Mouse (Mus musculus): ENCODE results near the gene Iqschfp.

DNA sequence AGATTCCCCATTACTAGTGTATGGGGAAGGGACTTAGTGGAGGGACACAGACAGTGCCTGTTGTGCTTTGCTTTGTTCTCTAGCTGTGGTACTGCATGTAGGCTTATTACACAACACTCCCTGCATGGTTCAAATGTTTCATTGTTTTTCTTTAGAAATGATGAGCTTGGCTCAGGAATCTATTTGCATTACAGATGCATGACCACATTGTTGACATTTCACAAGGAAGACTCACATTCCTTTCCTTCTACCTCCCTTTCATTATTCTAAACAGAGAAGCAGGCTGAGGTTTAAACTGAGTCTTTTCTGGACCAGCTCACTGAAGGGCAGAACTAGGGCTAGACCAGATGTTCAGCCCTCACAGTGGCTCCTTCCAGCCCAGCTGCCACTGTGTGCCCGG is 360.3 kb downstream of the Iqschfp start:
- TF ChIP-seq CTCF (IDR thresholded peaks at IDR 0.05; ENCODE audit: low read depth) (no peak), EP300 (IDR thresholded peaks at IDR 0.05; ENCODE audit: low read depth) (no peak)

Data from liver, postnatal 0 days (tissue).